Mouse (Mus musculus) ES-Bruce4 (cell line): ENCODE data around the gene Onecut3.

ENCODE experiments used
- CTCF ChIP-seq: IDR thresholded peaks from one replicate; pipeline ENCODE4 v1.8.1; 2011; ENCODE audit warnings: low read depth, low read length
- POLR2A ChIP-seq: IDR thresholded peaks from one replicate; pipeline ENCODE4 v1.8.1; 2011; ENCODE audit warnings: low read length; ENCODE audit not compliant: insufficient read depth

DNA sequence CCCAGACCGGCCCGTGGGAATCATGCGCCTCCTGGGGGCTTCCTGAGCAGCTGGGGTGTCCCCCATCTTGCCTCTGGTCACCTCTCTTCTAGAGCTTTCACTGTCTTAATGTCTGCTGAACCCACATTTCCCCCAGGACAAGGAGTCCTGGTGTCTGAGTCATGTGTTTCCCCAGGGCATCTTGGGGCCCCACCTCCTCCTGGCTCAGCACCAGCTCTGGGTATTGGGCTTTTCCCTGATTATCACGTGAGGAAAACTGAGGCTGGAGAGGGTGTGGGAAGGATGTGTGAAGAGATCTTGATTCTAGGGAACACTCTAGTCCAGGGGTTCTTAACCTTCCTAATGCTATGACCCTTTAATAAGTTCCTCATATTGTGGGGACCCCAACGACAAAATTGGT lies 43.5 kb downstream of the Onecut3 start:
- TF ChIP-seq CTCF (no peak), POLR2A (no peak)
